Mouse (Mus musculus) heart, postnatal 0 days (tissue): ENCODE measurements around the gene Phf21a. TPM values are rescaled to one million over a fixed set of nuclear protein-coding genes. Genes with fewer than 3 reads are reported as not detected.

Experiments used
- ATAC-seq: fragments of 200-750 bp; cut with Nextera tagmentation; 2 replicates; pipeline ENCODE4 v1.8.0; 2017; ENCODE audit warnings: low read depth, moderate number of reproducible peaks, moderate library complexity; ENCODE audit not compliant: insufficient read depth
- DNase-seq: peaks from one replicate; pipeline ENCODE4 v3.0.0-alpha.2; 2016; ENCODE audit warnings: low spot score
- H3K27ac ChIP-seq: fragments of 300-500 bp; sonication (generic); 2 replicates; pipeline ENCODE4 v1.5.1; 2014; ENCODE audit warnings: low read depth, mild to moderate bottlenecking
- H3K27me3 ChIP-seq: fragments of 300-500 bp; sonication (generic); 2 replicates; pipeline ENCODE4 v1.6.1; 2014; ENCODE audit warnings: low read length, mixed read lengths; ENCODE audit not compliant: control insufficient read depth, insufficient read depth
- H3K36me3 ChIP-seq: fragments of 300-500 bp; sonication (generic); replicated peaks from 2 replicates; pipeline ENCODE4 v1.6.1; 2014; ENCODE audit warnings: low read length, mixed read lengths; ENCODE audit not compliant: control insufficient read depth, insufficient read depth
- H3K4me1 ChIP-seq: fragments of 300-500 bp; sonication (generic); 2 replicates; pipeline ENCODE4 v1.6.1; 2014; ENCODE audit warnings: antibody characterized with exemption; ENCODE audit not compliant: control insufficient read depth, insufficient read depth
- H3K4me2 ChIP-seq: fragments of 300-500 bp; sonication (generic); 2 replicates; pipeline ENCODE4 v1.6.1; 2014; ENCODE audit warnings: low read depth, mild to moderate bottlenecking, low read length, moderate library complexity
- H3K4me3 ChIP-seq: fragments of 300-500 bp; sonication (generic); 2 replicates; pipeline ENCODE4 v1.5.1; 2014; ENCODE audit warnings: low read depth, low read length
- H3K9ac ChIP-seq: fragments of 300-500 bp; sonication (generic); replicated peaks from 2 replicates; pipeline ENCODE4 v1.6.1; 2014; ENCODE audit warnings: low read depth, low read length, mixed read lengths
- H3K9me3 ChIP-seq: fragments of 300-500 bp; sonication (generic); replicated peaks from 2 replicates; pipeline ENCODE4 v1.6.1; 2016; ENCODE audit warnings: low read length; ENCODE audit not compliant: control insufficient read depth
- CTCF ChIP-seq: IDR thresholded peaks from 2 replicates; pipeline ENCODE4 v1.5.1; 2016; ENCODE audit warnings: antibody characterized with exemption, control low read depth, low read depth
- EP300 ChIP-seq: IDR thresholded peaks from 2 replicates; pipeline ENCODE4 v1.6.1; 2016; ENCODE audit warnings: antibody characterized with exemption, low read depth
- WGBS: fragments of 180-500 bp; shearing (Covaris S2); extraction: QIAGEN DNeasy Blood & Tissue Kit; methylation state at CpG from one replicate; pipeline ENCODE4 v1.1.7; 2014; 5-methylcytosine and 5-hydroxymethylcytosine counted together
- polyA plus RNA-seq: library from polyadenylated mRNA; unstranded; fragments of >200 nt; fragmentation: Nextera tagmentation; extraction: Ambion mirVana; gene quantifications from 2 replicates; pipeline ENCODE4 v1.2.1, GENCODE M21; 2015
- total RNA-seq: library from RNA; depleted of rRNA; stranded (reverse); fragments of >200 nt; gene quantifications from 2 replicates; pipeline ENCODE4 v1.2.3, GENCODE M21; 2014; ENCODE audit warnings: low replicate concordance

Gene Phf21a
- total and polyA plus RNA-seq, 2 experiments from 2014 or later, result 9.9 to 41.0 TPM

GRCm38 (mm10) chr2:92279398-92279797 lies 186.5 kb downstream of the Phf21a start:
- Histone ChIP-seq H3K9ac (no peak overlapping the region), H3K9me3 (no peaks in the 10 kb centered on the region), H3K36me3 (no peaks in the 10 kb centered on the region), H3K27ac (no peak overlapping the region), H3K4me3 (no peak overlapping the region), H3K4me1 (no peaks in the 10 kb centered on the region), H3K4me2 (no peak overlapping the region), H3K27me3 (no peaks in the 10 kb centered on the region)
- DNase-seq (no peak), ATAC-seq (no peak)
- no peak for TF ChIP-seq CTCF
- no peak for TF ChIP-seq EP300
- 90% methylated on average over 6 of the region's 6 CpGs for WGBS

- DNase-seq, result no peak
- WGBS, result 48% methylated on average over 5 of the region's 5 CpGs
These were observed 192.7 kb downstream of the Phf21a start for GRCm38 (mm10) chr2:92285597-92285996.

GRCm38 (mm10) chr2:92289335-92289734 lies 196.4 kb downstream of the Phf21a start:
- no peak overlapping the region for H3K4me2 ChIP-seq
- H3K27me3 ChIP-seq, result no peaks in the 10 kb centered on the region
- ATAC-seq (no peak), DNase-seq (no peak)
- H3K27ac ChIP-seq, result no peak overlapping the region
- no peaks in the 10 kb centered on the region for H3K4me1 ChIP-seq
- TF ChIP-seq CTCF (no peak), EP300 (no peak)
- 68% methylated on average over 3 of the region's 3 CpGs for WGBS
- no peaks in the 10 kb centered on the region for H3K36me3 ChIP-seq
- H3K4me3 ChIP-seq, result no peak overlapping the region
- no peaks in the 10 kb centered on the region for H3K9me3 ChIP-seq
- H3K9ac ChIP-seq, result no peak overlapping the region

More at GRCm38 (mm10) chr2:92285597-92285996, 192.7 kb downstream of the Phf21a start:
- TF ChIP-seq CTCF, result no peak
- TF ChIP-seq EP300, result no peak
- H3K4me1 ChIP-seq, result no peaks in the 10 kb centered on the region
- H3K9ac ChIP-seq, result no peak overlapping the region
- no peak for ATAC-seq
- no peaks in the 10 kb centered on the region for H3K9me3 ChIP-seq
- H3K36me3 ChIP-seq, result no peaks in the 10 kb centered on the region
- H3K4me3 ChIP-seq, result no peak overlapping the region
- no peaks in the 10 kb centered on the region for H3K27me3 ChIP-seq
- H3K27ac ChIP-seq, result no peak overlapping the region
- H3K4me2 ChIP-seq, result no peak overlapping the region

GRCm38 (mm10) chr2:92291526-92291925 lies 198.6 kb downstream of the Phf21a start:
- H3K9me3 ChIP-seq, result no peaks in the 10 kb centered on the region
- ATAC-seq (no peak), DNase-seq (no peak)
- no peaks in the 10 kb centered on the region for H3K27me3 ChIP-seq
- H3K27ac ChIP-seq, result no peak overlapping the region
- no peaks in the 10 kb centered on the region for H3K4me1 ChIP-seq
- TF ChIP-seq CTCF (no peak), EP300 (no peak)
- H3K4me2 ChIP-seq, result no peak overlapping the region
- H3K4me3 ChIP-seq, result no peak overlapping the region
- 81% methylated on average over 3 of the region's 3 CpGs for WGBS
- H3K9ac ChIP-seq, result no peak overlapping the region
- H3K36me3 ChIP-seq, result no peaks in the 10 kb centered on the region

GRCm38 (mm10) chr2:92296402-92296801 lies 203.5 kb downstream of the Phf21a start:
- WGBS, result 2% methylated on average over 6 of the region's 6 CpGs
- H3K27ac ChIP-seq, result no peak overlapping the region
- H3K4me2 ChIP-seq, result no peak overlapping the region
- no peaks in the 10 kb centered on the region for H3K36me3 ChIP-seq
- TF ChIP-seq CTCF (peak; percentile 75), EP300 (no peak)
- H3K27me3 ChIP-seq, result no peaks in the 10 kb centered on the region
- peak; percentile 91 for DNase-seq
- H3K4me1 ChIP-seq, result no peaks in the 10 kb centered on the region
- peak; percentile 66 for ATAC-seq
- no peak overlapping the region for H3K4me3 ChIP-seq
- H3K9ac ChIP-seq, result no peak overlapping the region
- H3K9me3 ChIP-seq, result no peaks in the 10 kb centered on the region

- H3K4me2 ChIP-seq, result no peak overlapping the region
- no peaks in the 10 kb centered on the region for H3K27me3 ChIP-seq
- no peaks in the 10 kb centered on the region for H3K9me3 ChIP-seq
- no peak overlapping the region for H3K27ac ChIP-seq
- 53% methylated on average over 10 of the region's 10 CpGs for WGBS
- H3K36me3 ChIP-seq, result no peaks in the 10 kb centered on the region
- H3K4me3 ChIP-seq, result no peak overlapping the region
- H3K4me1 ChIP-seq, result no peaks in the 10 kb centered on the region
- no peak; the same call in 1 of the 2 replicates for ATAC-seq
- no peak for DNase-seq
- H3K9ac ChIP-seq, result no peak overlapping the region
- TF ChIP-seq CTCF (no peak), EP300 (no peak)
These were observed 207.0 kb downstream of the Phf21a start for GRCm38 (mm10) chr2:92299896-92300295.
